Mouse (Mus musculus) kidney, postnatal 0 days (tissue): ENCODE measurements around the gene Tceal3. TPM values are rescaled to one million over a fixed set of nuclear protein-coding genes. Genes with fewer than 3 reads are reported as not detected.
"Not testable (repeated sequence)": the region's sequence is repeated elsewhere in the genome, so short reads cannot be mapped to it uniquely, and the experiment has no call there.

Experiments
- ATAC-seq: fragments of 200-750 bp; cut with Nextera tagmentation; replicated peaks from 2 replicates; pipeline ENCODE4 v1.8.0; 2017; ENCODE audit warnings: low read depth, moderate number of reproducible peaks, moderate TSS enrichment, moderate library complexity; ENCODE audit not compliant: low FRiP score
- DNase-seq: peaks from one replicate; pipeline ENCODE4 v3.0.0-alpha.2; 2016; ENCODE audit warnings: low spot score
- H3K27ac ChIP-seq: fragments of 300-500 bp; sonication (generic); 2 replicates; pipeline ENCODE4 v1.5.1; 2014; ENCODE audit warnings: mild to moderate bottlenecking
- H3K27me3 ChIP-seq: fragments of 300-500 bp; sonication (generic); 2 replicates; pipeline ENCODE4 v1.6.1; 2014; ENCODE audit warnings: low read length, mixed read lengths; ENCODE audit not compliant: insufficient read depth
- H3K36me3 ChIP-seq: fragments of 300-500 bp; sonication (generic); 2 replicates; pipeline ENCODE4 v1.6.1; 2014; ENCODE audit warnings: low read length, mixed read lengths; ENCODE audit not compliant: insufficient read depth
- H3K4me1 ChIP-seq: fragments of 300-500 bp; sonication (generic); replicated peaks from 2 replicates; pipeline ENCODE4 v1.6.1; 2014; ENCODE audit warnings: antibody characterized with exemption, low read length, mixed read lengths; ENCODE audit not compliant: insufficient read depth
- H3K4me2 ChIP-seq: fragments of 300-500 bp; sonication (generic); 2 replicates; pipeline ENCODE4 v1.6.1; 2014; ENCODE audit warnings: mild to moderate bottlenecking, low read length, moderate library complexity, mixed read lengths
- H3K4me3 ChIP-seq: fragments of 300-500 bp; sonication (generic); replicated peaks from 2 replicates; pipeline ENCODE4 v1.5.1; 2014; ENCODE audit warnings: low read depth, low read length
- H3K9ac ChIP-seq: fragments of 300-500 bp; sonication (generic); 2 replicates; pipeline ENCODE4 v1.6.1; 2014; ENCODE audit warnings: low read depth, low read length
- H3K9me3 ChIP-seq: fragments of 300-500 bp; sonication (generic); replicated peaks from 2 replicates; pipeline ENCODE4 v1.6.1; 2016; ENCODE audit warnings: low read length, inconsistent platforms, mixed read lengths
- CTCF ChIP-seq: IDR thresholded peaks from 2 replicates; pipeline ENCODE4 v1.5.1; 2016; ENCODE audit warnings: antibody characterized with exemption, low read depth, mild to moderate bottlenecking, moderate library complexity
- WGBS: fragments of 180-500 bp; shearing (Covaris S2); extraction: QIAGEN DNeasy Blood & Tissue Kit; methylation state at CpG from one replicate; pipeline ENCODE4 v1.1.7; 2014; 5-methylcytosine and 5-hydroxymethylcytosine counted together
- polyA plus RNA-seq: library from polyadenylated mRNA; unstranded; fragments of >200 nt; fragmentation: Nextera tagmentation; extraction: Ambion mirVana; gene quantifications from 2 replicates; pipeline ENCODE4 v1.2.1, GENCODE M21; 2015

Tceal3 gene
- polyA plus RNA-seq, 1 experiment from 2014 or later: 6.0 TPM

DNA sequence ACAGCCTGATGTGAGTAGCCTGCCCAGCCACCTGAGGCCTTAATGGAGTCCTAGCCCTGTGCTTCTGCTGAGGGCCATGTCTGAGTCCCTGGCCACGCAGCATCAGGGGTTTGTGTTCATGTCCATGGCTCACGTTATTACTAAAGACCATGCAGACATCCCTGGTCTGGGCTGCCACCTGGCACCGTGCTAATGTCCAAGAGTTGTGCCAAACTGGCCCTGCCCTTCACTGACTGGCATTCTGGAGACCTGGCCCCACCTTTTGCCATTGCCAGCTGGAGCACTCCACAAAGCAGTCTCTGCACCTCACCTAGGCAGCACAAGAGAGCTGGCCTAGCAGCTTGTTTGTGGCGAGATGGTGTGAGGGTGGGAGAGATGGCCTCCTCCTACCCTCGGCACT lies 102.6 kb downstream of the Tceal3 start:
- H3K27ac ChIP-seq: no peak overlapping the region
- H3K36me3 ChIP-seq: no peaks in the 10 kb centered on the region
- H3K4me1 ChIP-seq: no peaks in the 10 kb centered on the region
- no peaks in the 10 kb centered on the region for H3K9me3 ChIP-seq
- no peak overlapping the region for H3K4me2 ChIP-seq
- no peak for TF ChIP-seq CTCF
- no peak for ATAC-seq
- no peak overlapping the region for H3K4me3 ChIP-seq
- no peaks in the 10 kb centered on the region for H3K27me3 ChIP-seq
- H3K9ac ChIP-seq: no peak overlapping the region
- DNase-seq: no peak
- WGBS: 85% methylated on average over 5 of the region's 5 CpGs

DNA sequence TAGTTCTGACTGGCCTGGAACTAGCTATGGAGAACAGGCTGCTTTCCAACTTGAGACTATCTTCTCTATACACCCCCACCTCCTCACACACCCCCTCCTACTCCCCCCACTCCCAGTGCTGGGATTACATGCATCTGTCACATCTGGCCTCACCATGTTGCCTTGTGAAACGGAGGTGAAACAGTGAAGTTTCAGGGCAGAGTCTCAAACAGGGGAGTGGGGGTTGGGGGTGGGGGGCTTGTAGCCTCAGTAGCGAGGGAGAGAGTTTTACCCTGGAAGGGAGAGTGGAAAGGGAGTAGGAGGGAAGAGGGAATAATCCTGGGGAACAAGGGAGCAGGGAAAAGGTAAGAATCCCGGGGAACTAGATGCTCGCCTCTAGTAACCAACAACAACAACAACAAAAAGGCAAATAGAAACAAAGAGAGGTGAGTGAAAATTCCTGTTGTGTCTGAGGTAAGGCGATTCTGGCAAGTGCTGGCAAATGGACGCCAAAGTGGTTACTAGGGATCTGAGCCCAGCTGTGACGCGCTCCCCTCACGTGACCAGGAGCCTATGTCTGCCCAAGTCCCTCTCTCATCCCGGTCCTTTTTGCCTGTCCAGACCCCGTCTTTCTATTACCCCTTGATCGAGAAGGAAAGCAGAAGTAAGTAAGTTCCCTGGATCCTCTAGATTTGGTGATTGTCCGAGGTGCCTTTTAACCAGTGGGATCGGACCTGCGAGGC lies 117.0 kb downstream of the Tceal3 start, which contains the start of gene Tceal1:
TSS of gene Tceal1 (plus strand) at position 537 of the 722 bp plus-strand sequence.
- peak; percentile 80 for DNase-seq
- H3K4me3 ChIP-seq: peak within 1 kb of the TSS; percentile 48
- H3K36me3 ChIP-seq: no peaks in the 10 kb centered on the region
- no peaks in the 10 kb centered on the region for H3K4me1 ChIP-seq
- H3K27ac ChIP-seq: peak within 1 kb of the TSS; percentile 77
- peak; percentile 94 for ATAC-seq
- TF ChIP-seq CTCF: no peak
- H3K9me3 ChIP-seq: no peaks in the 10 kb centered on the region
- peak within 1 kb of the TSS; percentile 68 for H3K9ac ChIP-seq
- H3K27me3 ChIP-seq: no peaks in the 10 kb centered on the region
- 27% methylated on average over 15 of the region's 15 CpGs for WGBS
- H3K4me2 ChIP-seq: peak within 1 kb of the TSS; percentile 62

DNA sequence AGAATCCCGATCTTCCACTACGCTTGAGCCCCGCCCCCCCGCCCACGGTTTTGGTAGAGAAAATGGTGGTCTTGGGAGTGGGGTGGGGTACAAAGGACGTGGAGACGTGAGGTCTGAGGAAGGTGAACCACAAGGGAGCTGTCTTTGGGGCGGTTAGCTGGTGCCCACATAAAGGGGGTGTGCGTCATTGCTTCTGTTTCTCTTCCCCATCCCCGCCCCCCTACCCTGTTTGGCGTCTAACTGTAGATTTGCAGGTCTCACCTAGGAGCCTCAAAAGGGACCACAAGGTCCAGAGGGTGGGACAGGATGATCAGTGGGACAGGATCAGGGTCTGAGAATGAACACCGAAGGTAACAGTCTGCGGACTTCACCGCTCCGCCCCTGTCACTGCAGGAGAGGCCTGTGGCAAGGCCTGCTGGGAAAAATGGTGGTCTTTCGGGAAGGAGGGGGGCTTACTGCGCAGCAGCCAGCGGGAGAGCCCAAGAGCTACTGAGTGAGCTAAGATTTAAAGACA lies 117.6 kb downstream of the Tceal3 start:
- Histone ChIP-seq H3K9me3 (no peaks in the 10 kb centered on the region), H3K4me2 (peak overlapping the region; percentile 62), H3K36me3 (no peaks in the 10 kb centered on the region), H3K27ac (peak overlapping the region; percentile 77), H3K27me3 (no peaks in the 10 kb centered on the region), H3K4me3 (peak overlapping the region; percentile 48), H3K4me1 (no peaks in the 10 kb centered on the region), H3K9ac (peak overlapping the region; percentile 68)
- ATAC-seq: peak; percentile 89
- DNase-seq: peak; percentile 73
- no peak for TF ChIP-seq CTCF
- WGBS: 14% methylated on average over 18 of the region's 18 CpGs

DNA sequence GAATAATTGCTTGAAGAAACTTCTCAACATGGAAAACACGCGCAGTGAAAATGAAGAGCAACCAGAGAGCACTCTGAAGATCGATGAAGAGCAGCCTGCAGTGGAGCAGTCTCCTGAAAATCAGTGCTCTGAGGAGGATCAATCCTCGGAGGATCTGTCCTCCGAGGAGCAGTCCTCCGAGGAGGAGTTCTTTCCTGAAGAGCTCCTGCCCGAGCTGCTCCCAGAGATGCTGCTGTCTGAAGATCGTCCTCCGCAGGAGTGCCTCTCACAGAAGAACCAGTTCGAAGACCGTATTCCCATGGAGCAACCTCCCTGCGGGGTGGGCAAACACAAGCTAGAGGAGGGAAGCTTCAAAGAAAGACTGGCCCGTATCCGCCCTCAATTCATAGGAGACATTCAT lies 118.1 kb downstream of the Tceal3 start:
- H3K4me2 ChIP-seq: peak overlapping the region; percentile 62
- peak overlapping the region; percentile 48 for H3K4me3 ChIP-seq
- H3K9ac ChIP-seq: peak overlapping the region; percentile 68
- no peaks in the 10 kb centered on the region for H3K9me3 ChIP-seq
- no peaks in the 10 kb centered on the region for H3K4me1 ChIP-seq
- DNase-seq (no peak), ATAC-seq (no peak; the same call in 1 of the 2 replicates)
- no peak for TF ChIP-seq CTCF
- no peaks in the 10 kb centered on the region for H3K27me3 ChIP-seq
- WGBS: 39% methylated on average over 14 of the region's 14 CpGs
- peak overlapping the region; percentile 77 for H3K27ac ChIP-seq
- no peaks in the 10 kb centered on the region for H3K36me3 ChIP-seq

DNA sequence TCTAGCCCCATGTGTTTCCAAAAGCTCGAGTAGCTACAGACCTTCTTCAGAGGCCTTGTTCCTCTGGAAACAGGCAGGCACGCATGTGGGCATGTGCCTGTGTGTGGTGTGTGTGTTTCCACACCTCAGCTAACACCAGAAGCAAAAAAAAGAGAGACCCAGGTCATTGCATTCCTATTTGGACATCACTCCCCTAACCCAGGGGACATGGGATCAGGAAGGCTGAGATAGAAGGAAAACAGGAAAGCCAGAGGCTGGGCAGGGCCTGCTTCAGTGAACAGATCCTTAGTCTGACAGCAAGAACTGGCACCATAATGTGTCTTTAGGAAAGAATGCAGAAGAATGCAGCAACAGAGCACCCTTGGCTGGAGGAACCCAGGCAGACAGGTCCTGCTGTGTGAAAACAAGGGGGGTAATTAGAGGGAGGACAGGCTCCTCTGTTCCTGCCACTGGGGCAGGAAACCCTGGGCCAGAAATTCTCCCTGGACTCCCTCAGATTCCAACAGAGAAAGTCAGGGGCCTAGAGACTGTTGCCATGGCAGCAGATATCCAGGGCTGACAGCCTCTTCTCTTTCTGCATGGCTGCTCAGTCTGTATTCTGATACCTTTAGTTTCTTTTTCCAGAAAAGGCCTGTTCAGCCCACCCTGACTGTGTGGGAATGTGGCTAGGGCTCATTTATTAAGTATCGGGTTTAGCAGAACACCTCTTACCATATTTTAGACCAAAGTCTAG lies 124.3 kb downstream of the Tceal3 start:
- not testable (repeated sequence) for H3K4me3 ChIP-seq, H3K27me3 ChIP-seq, H3K27ac ChIP-seq, H3K9ac ChIP-seq, H3K4me1 ChIP-seq, H3K9me3 ChIP-seq, H3K4me2 ChIP-seq, H3K36me3 ChIP-seq
- ATAC-seq (peak; percentile 89), DNase-seq (peak; percentile 32)
- 41% methylated on average over 3 of the region's 3 CpGs for WGBS

Other genes with a start within 250 kb of the Tceal3 start
- not detected in 2 replicates for gene Kir3dl1, start 72.8 kb upstream of the Tceal3 start, polyA plus RNA-seq
- not detected in 2 replicates for gene Kir3dl2, start 46.8 kb upstream of the Tceal3 start, polyA plus RNA-seq
- gene Tceal1, start 117.1 kb downstream of the Tceal3 start, polyA plus RNA-seq: 13.4 and 17.1 TPM in 2 replicates
- 478 and 504 TPM in 2 replicates for gene Morf4l2, start 152.8 kb downstream of the Tceal3 start, polyA plus RNA-seq
- not detected in 2 replicates for gene Glra4, start 189.3 kb downstream of the Tceal3 start, polyA plus RNA-seq
- gene Plp1, start 231.8 kb downstream of the Tceal3 start, polyA plus RNA-seq: 1.6 TPM in 2 replicates